Mouse (Mus musculus) liver, adult 2 months (tissue): ENCODE measurements around the gene Gm26558. TPM values are rescaled to one million over a fixed set of nuclear protein-coding genes. Genes with fewer than 3 reads are reported as not detected.

Experiments used
- DNase-seq: peaks from one replicate; pipeline ENCODE4 v3.0.0-alpha.2; 2011; ENCODE audit warnings: low read depth, low spot score; ENCODE audit errors: extremely low read depth
- H3K27ac ChIP-seq: fragments of 200-500 bp; replicated peaks from 2 replicates; pipeline ENCODE4 v1.5.1; 2012; ENCODE audit warnings: low read depth, mild to moderate bottlenecking, control low read depth, inconsistent platforms, low read length; ENCODE audit not compliant: insufficient read depth
- H3K27me3 ChIP-seq: fragments of 200-500 bp; 2 replicates; pipeline ENCODE4 v1.6.1; 2012; ENCODE audit warnings: mild to moderate bottlenecking, moderate library complexity, low read length, inconsistent platforms; ENCODE audit not compliant: control insufficient read depth, insufficient read depth
- H3K36me3 ChIP-seq: fragments of 200-500 bp; 2 replicates; pipeline ENCODE4 v1.6.1; 2012; ENCODE audit warnings: low read length, inconsistent platforms; ENCODE audit not compliant: control insufficient read depth, insufficient read depth
- H3K4me1 ChIP-seq: fragments of 200-500 bp; 2 replicates; pipeline ENCODE4 v1.6.1; 2011; ENCODE audit warnings: low read length; ENCODE audit not compliant: control insufficient read depth, insufficient read depth
- H3K4me3 ChIP-seq: fragments of 200-500 bp; 2 replicates; pipeline ENCODE4 v1.5.1; 2011; ENCODE audit warnings: low read depth, mild to moderate bottlenecking, control low read depth, low read length, moderate library complexity; ENCODE audit not compliant: insufficient read depth
- H3K79me2 ChIP-seq: fragments of 200-500 bp; 2 replicates; pipeline ENCODE4 v1.6.1; 2012; ENCODE audit warnings: inconsistent platforms, mild to moderate bottlenecking, low read length, moderate library complexity; ENCODE audit not compliant: control insufficient read depth, insufficient read depth
- H3K9ac ChIP-seq: fragments of 200-500 bp; 2 replicates; pipeline ENCODE4 v1.6.1; 2012; ENCODE audit warnings: low read depth, mild to moderate bottlenecking, control low read depth, inconsistent platforms, low read length
- CTCF ChIP-seq: fragments of 200-500 bp; IDR thresholded peaks from 2 replicates; pipeline ENCODE4 v1.5.1; 2011; ENCODE audit warnings: low read depth, low read length, control low read depth
- POLR2A ChIP-seq: fragments of 200-500 bp; IDR thresholded peaks from 2 replicates; pipeline ENCODE4 v1.6.1; 2011; ENCODE audit warnings: low read length, control low read depth; ENCODE audit not compliant: insufficient read depth; ENCODE audit errors: extremely low read depth
- WGBS: fragments of 180-500 bp; shearing (Covaris S2); methylation state at CpG from one replicate; pipeline ENCODE4 v1.1.7; 2018; 5-methylcytosine and 5-hydroxymethylcytosine counted together
- polyA plus RNA-seq: library from polyadenylated mRNA; depleted of rRNA; stranded (reverse); fragments of >200 nt; gene quantifications from 2 replicates; pipeline ENCODE4 v1.2.3, GENCODE M21; 2012
- total RNA-seq: library from RNA; depleted of rRNA; stranded (reverse); fragments of >200 nt; gene quantifications from 2 replicates; pipeline ENCODE4 v1.2.3, GENCODE M21; 2014

Gene Gm26558
- total and polyA plus RNA-seq, 2 experiments: 0.45 to 0.55 TPM

- peaks cover 25% of the 10 kb centered on the region for H3K4me1 ChIP-seq
- no peak overlapping the region for H3K9ac ChIP-seq
- peaks cover 9% of the 10 kb centered on the region for H3K36me3 ChIP-seq
- peak overlapping the region; percentile 67 for H3K27ac ChIP-seq
- no peaks in the 10 kb centered on the region for H3K27me3 ChIP-seq
- peak; percentile 95 for DNase-seq
- H3K79me2 ChIP-seq: peaks cover 26% of the 10 kb centered on the region; the same call in 1 of the 2 replicates
- TF ChIP-seq POLR2A: no peak
- no peak for TF ChIP-seq CTCF
- 42% methylated on average over 7 of the region's 7 CpGs for WGBS
- no peak overlapping the region for H3K4me3 ChIP-seq
Measured at GRCm38 (mm10) chr2:70673445-70674126, 11.7 kb upstream of the Gm26558 start.

DNA sequence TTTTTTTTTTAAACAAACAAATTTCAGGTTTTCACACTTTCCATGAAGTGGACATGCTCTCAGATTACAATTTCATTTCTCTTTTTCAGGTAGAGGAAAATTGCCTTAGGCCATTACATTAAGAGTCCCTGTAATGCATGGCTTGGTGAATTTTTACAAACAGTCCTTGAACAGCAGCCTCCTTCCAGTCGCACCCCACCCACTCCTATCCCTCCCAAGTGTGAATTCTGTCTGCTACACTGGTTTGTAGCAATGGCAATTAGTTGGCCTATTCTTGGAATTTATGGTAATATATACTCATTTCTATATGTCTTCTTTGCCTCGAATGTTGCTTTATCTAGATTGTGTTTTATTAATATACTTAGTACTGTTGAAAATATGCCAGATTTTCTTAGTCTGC is 10.6 kb upstream of the Gm26558 start:
- Histone ChIP-seq H3K79me2 (peaks cover 31% of the 10 kb centered on the region; the same call in 1 of the 2 replicates), H3K9ac (no peak overlapping the region), H3K27ac (no peak overlapping the region), H3K27me3 (no peaks in the 10 kb centered on the region), H3K4me3 (no peak overlapping the region), H3K36me3 (peaks cover 2% of the 10 kb centered on the region; the same call in 1 of the 2 replicates), H3K4me1 (peaks cover 25% of the 10 kb centered on the region)
- no peak for DNase-seq
- 69% methylated on average over 2 of the region's 2 CpGs for WGBS
- TF ChIP-seq POLR2A: no peak
- no peak for TF ChIP-seq CTCF

GRCm38 (mm10) chr2:70669896-70670295 is 8.0 kb upstream of the Gm26558 start:
- Histone ChIP-seq H3K27me3 (no peaks in the 10 kb centered on the region), H3K36me3 (no peaks in the 10 kb centered on the region), H3K9ac (no peak overlapping the region), H3K4me1 (peaks cover 41% of the 10 kb centered on the region), H3K4me3 (no peak overlapping the region), H3K79me2 (peaks cover 31% of the 10 kb centered on the region; the same call in 1 of the 2 replicates), H3K27ac (no peak overlapping the region)
- no peak for TF ChIP-seq CTCF
- no peak for TF ChIP-seq POLR2A
- 23% methylated on average over 2 of the region's 2 CpGs for WGBS
- no peak for DNase-seq

- Histone ChIP-seq H3K79me2 (peaks cover 32% of the 10 kb centered on the region; the same call in 1 of the 2 replicates), H3K27ac (no peak overlapping the region), H3K36me3 (no peaks in the 10 kb centered on the region), H3K27me3 (no peaks in the 10 kb centered on the region), H3K9ac (no peak overlapping the region), H3K4me3 (no peak overlapping the region), H3K4me1 (peaks cover 40% of the 10 kb centered on the region)
- TF ChIP-seq CTCF (no peak), POLR2A (no peak)
- no peak for DNase-seq
- WGBS: 87% methylated on average over 2 of the region's 2 CpGs
Measured at GRCm38 (mm10) chr2:70669241-70669640, 7.3 kb upstream of the Gm26558 start.

GRCm38 (mm10) chr2:70667016-70667415 is 5.1 kb upstream of the Gm26558 start:
- no peak for DNase-seq
- Histone ChIP-seq H3K4me1 (peaks cover 33% of the 10 kb centered on the region), H3K4me3 (no peak overlapping the region), H3K27me3 (no peaks in the 10 kb centered on the region), H3K79me2 (peaks cover 40% of the 10 kb centered on the region; the same call in 1 of the 2 replicates), H3K36me3 (no peaks in the 10 kb centered on the region), H3K27ac (no peak overlapping the region; the same call in 1 of the 2 replicates), H3K9ac (no peak overlapping the region)
- whole genome bisulfite sequencing: 59% methylated on average over 7 of the region's 7 CpGs
- TF ChIP-seq POLR2A: no peak
- TF ChIP-seq CTCF: no peak

- peaks cover 28% of the 10 kb centered on the region; the same call in 1 of the 2 replicates for H3K79me2 ChIP-seq
- no peak overlapping the region for H3K4me3 ChIP-seq
- WGBS: 63% methylated on average over 5 of the region's 5 CpGs
- H3K4me1 ChIP-seq: peaks cover 24% of the 10 kb centered on the region
- no peak for DNase-seq
- H3K36me3 ChIP-seq: no peaks in the 10 kb centered on the region
- H3K27ac ChIP-seq: no peak overlapping the region
- no peak overlapping the region for H3K9ac ChIP-seq
- no peak for TF ChIP-seq POLR2A
- no peak for TF ChIP-seq CTCF
- H3K27me3 ChIP-seq: no peaks in the 10 kb centered on the region
Measured at GRCm38 (mm10) chr2:70663764-70664163, 1.9 kb upstream of the Gm26558 start.
